Mouse (Mus musculus) heart, embryonic 13.5 days (tissue): ENCODE data around the gene Smpd3. TPM values are rescaled to one million over a fixed set of nuclear protein-coding genes. Genes with fewer than 3 reads are reported as not detected.

Experiments
- ATAC-seq: fragments of 200-750 bp; cut with Nextera tagmentation; 2 replicates; pipeline ENCODE4 v1.8.0; 2017; ENCODE audit warnings: moderate TSS enrichment; ENCODE audit not compliant: insufficient number of reproducible peaks, low FRiP score, low TSS enrichment; ENCODE audit errors: extremely low read depth
- H3K27ac ChIP-seq: fragments of 300-500 bp; sonication (generic); replicated peaks from 2 replicates; pipeline ENCODE4 v1.5.1; 2015; ENCODE audit warnings: moderate library complexity, mild to moderate bottlenecking, inconsistent platforms
- H3K27me3 ChIP-seq: fragments of 300-500 bp; sonication (generic); replicated peaks from 2 replicates; pipeline ENCODE4 v1.6.1; 2015; ENCODE audit warnings: mild to moderate bottlenecking, inconsistent platforms
- H3K36me3 ChIP-seq: fragments of 300-500 bp; sonication (generic); 2 replicates; pipeline ENCODE4 v1.6.1; 2015; ENCODE audit warnings: mild to moderate bottlenecking, inconsistent platforms
- H3K4me1 ChIP-seq: fragments of 300-500 bp; sonication (generic); 2 replicates; pipeline ENCODE4 v1.6.1; 2015; ENCODE audit warnings: inconsistent platforms
- H3K4me2 ChIP-seq: fragments of 300-500 bp; sonication (generic); 2 replicates; pipeline ENCODE4 v1.6.1; 2015; ENCODE audit warnings: inconsistent platforms, mild to moderate bottlenecking, moderate library complexity
- H3K4me3 ChIP-seq: fragments of 300-500 bp; sonication (generic); 2 replicates; pipeline ENCODE4 v1.5.1; 2015; ENCODE audit warnings: moderate library complexity, mild to moderate bottlenecking, inconsistent platforms
- H3K9ac ChIP-seq: fragments of 300-500 bp; sonication (generic); 2 replicates; pipeline ENCODE4 v1.6.1; 2015; ENCODE audit warnings: inconsistent platforms, mild to moderate bottlenecking, moderate library complexity
- H3K9me3 ChIP-seq: fragments of 300-500 bp; sonication (generic); 2 replicates; pipeline ENCODE4 v1.6.1; 2016; ENCODE audit warnings: inconsistent platforms
- WGBS: fragments of 180-500 bp; shearing (Covaris S2); methylation state at CpG from one replicate; pipeline ENCODE4 v1.1.7; 2015; ENCODE audit warnings: mixed read lengths; 5-methylcytosine and 5-hydroxymethylcytosine counted together
- polyA plus RNA-seq: library from polyadenylated mRNA; unstranded; fragments of >200 nt; fragmentation: Nextera tagmentation; extraction: Ambion mirVana; gene quantifications from 2 replicates; pipeline ENCODE4 v1.2.1, GENCODE M21; 2015

The Smpd3 gene
- polyA plus RNA-seq, 1 experiment from 2014 or later = 2.0 TPM

DNA sequence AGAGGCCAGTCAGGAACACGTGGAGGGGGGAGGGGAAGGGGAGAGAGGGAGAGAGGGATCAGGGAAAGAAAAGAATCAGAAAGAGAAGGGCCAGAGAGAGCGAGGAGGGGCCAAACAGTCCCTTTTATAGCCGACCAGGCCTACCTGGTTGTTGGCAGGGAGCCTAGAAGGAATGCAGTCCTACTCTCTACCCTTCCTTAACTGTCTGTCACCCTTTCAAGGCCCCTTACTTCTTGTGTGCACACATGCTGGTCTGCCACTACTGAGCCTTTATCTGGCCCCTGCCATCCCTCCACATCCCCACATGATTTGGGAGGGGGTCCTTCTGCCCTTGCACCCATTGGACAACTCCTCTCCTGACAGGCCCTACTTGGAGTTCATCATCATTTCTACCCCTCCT, 49.1 kb downstream of the Smpd3 start:
- no peaks in the 10 kb centered on the region for H3K36me3 ChIP-seq
- H3K4me2 ChIP-seq = no peak overlapping the region
- H3K4me1 ChIP-seq = no peaks in the 10 kb centered on the region
- H3K9me3 ChIP-seq = no peaks in the 10 kb centered on the region
- no peak overlapping the region for H3K4me3 ChIP-seq
- no peak overlapping the region for H3K9ac ChIP-seq
- ATAC-seq = no peak
- WGBS = 38% methylated on average over 3 of the region's 3 CpGs
- no peak overlapping the region for H3K27ac ChIP-seq
- H3K27me3 ChIP-seq = no peaks in the 10 kb centered on the region

GRCm38 (mm10) chr8:106287445-106287844, 50.3 kb downstream of the Smpd3 start:
- Histone ChIP-seq H3K36me3 (no peaks in the 10 kb centered on the region), H3K9ac (no peak overlapping the region), H3K4me3 (no peak overlapping the region), H3K4me1 (no peaks in the 10 kb centered on the region), H3K4me2 (no peak overlapping the region), H3K9me3 (no peaks in the 10 kb centered on the region), H3K27ac (no peak overlapping the region), H3K27me3 (no peaks in the 10 kb centered on the region)
- WGBS = 38% methylated on average over 2 of the region's 2 CpGs
- no peak for ATAC-seq

GRCm38 (mm10) chr8:106280844-106281243, 56.9 kb downstream of the Smpd3 start:
- peaks cover 6% of the 10 kb centered on the region; the same call in 1 of the 2 replicates for H3K27me3 ChIP-seq
- WGBS = 42% methylated on average over 4 of the region's 4 CpGs
- H3K9ac ChIP-seq = no peak overlapping the region
- H3K4me2 ChIP-seq = no peak overlapping the region
- no peak for ATAC-seq
- H3K4me3 ChIP-seq = no peak overlapping the region
- no peaks in the 10 kb centered on the region for H3K36me3 ChIP-seq
- H3K4me1 ChIP-seq = peaks cover 22% of the 10 kb centered on the region
- no peak overlapping the region for H3K27ac ChIP-seq
- no peaks in the 10 kb centered on the region for H3K9me3 ChIP-seq

DNA sequence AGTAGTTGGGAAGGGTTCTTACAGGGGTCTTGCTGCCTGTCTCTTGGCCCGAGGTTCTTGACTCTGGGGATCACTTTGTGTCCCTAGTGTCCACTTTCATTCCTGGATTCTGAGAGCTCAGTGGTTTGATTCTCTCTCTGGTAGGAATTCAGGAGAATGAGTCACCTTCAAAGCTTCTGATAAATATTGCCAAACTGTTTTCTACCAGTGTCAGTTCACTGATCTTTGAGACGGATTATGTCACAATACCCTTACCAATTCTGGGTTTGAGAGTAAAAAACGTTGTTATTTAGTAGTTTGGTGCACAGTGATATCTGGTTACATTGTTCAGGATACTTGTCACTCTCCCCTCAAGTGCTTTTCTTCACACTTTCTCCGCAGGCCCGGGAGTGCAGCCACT, 57.6 kb downstream of the Smpd3 start:
- H3K4me2 ChIP-seq = no peak overlapping the region
- no peaks in the 10 kb centered on the region for H3K9me3 ChIP-seq
- peaks cover 6% of the 10 kb centered on the region; the same call in 1 of the 2 replicates for H3K27me3 ChIP-seq
- no peak overlapping the region for H3K9ac ChIP-seq
- 27% methylated on average over 5 of the region's 5 CpGs for WGBS
- no peak overlapping the region for H3K4me3 ChIP-seq
- H3K4me1 ChIP-seq = peaks cover 22% of the 10 kb centered on the region
- no peak for ATAC-seq
- 0 out of 2 replicates have a peak overlapping the region, but pooled peaks have one; percentile 9 for H3K27ac ChIP-seq
- H3K36me3 ChIP-seq = no peaks in the 10 kb centered on the region

- H3K4me2 ChIP-seq = no peak overlapping the region
- H3K27me3 ChIP-seq = peaks cover 6% of the 10 kb centered on the region; the same call in 1 of the 2 replicates
- no peak for ATAC-seq
- WGBS = 70% methylated on average over 11 of the region's 11 CpGs
- H3K9me3 ChIP-seq = no peaks in the 10 kb centered on the region
- H3K4me3 ChIP-seq = no peak overlapping the region
- H3K27ac ChIP-seq = no peak overlapping the region
- H3K9ac ChIP-seq = no peak overlapping the region
- peaks cover 22% of the 10 kb centered on the region for H3K4me1 ChIP-seq
- no peaks in the 10 kb centered on the region for H3K36me3 ChIP-seq
Measured at GRCm38 (mm10) chr8:106278367-106279042, 59.3 kb downstream of the Smpd3 start.

DNA sequence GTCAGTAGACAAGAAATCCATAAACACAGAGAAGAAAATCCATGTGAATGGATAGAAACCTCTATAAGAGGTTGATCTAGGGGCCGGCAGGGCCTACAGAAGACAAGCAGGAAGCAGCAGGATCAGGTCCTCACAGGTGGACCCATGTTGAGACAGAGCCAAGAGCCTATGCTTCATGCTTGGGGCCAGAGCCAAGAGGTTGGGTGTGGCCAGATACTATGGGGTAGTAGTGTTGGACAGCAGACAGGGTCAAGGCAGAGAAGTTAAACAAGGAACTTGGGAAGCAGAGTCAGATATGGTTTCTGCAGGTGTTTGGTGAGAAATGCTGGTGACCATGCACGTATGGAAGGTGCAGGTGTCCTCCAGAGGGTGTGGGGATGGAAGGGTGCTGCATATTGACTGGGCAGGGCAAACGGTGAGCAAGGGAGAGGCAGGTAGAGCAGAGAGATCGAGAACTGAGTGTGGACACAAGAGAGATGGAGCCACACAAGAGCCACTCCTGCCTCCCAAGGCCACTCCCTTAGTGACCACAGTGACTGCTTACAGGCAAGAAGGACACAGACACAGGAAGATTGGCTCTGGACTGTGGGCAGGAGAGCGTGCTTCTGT, 61.0 kb downstream of the Smpd3 start:
- no peak for ATAC-seq

DNA sequence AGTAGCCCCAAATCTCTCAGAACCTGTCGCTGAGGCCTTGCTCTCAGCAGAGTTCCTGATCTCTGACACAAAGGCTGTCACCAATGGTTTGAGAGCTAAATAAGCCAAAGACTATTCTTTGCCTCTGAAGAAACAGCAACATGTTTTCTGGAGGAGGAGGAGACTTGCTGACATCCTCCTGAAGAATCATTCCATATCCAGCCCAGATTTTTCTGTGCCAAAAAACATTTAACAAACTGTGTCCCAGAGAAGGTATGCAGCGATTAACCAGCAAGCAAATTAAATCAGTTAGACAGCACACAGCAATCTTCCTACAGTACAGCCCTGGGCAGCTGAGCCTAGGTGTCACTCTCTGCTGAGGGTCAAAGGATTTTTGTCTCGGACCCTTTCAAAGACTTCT, 64.3 kb downstream of the Smpd3 start:
- Histone ChIP-seq H3K27ac (no peak overlapping the region), H3K9ac (no peak overlapping the region), H3K9me3 (no peaks in the 10 kb centered on the region), H3K4me2 (no peak overlapping the region), H3K27me3 (peaks cover under 1% of the 10 kb centered on the region; the same call in 1 of the 2 replicates), H3K4me1 (peaks cover 49% of the 10 kb centered on the region), H3K36me3 (no peaks in the 10 kb centered on the region), H3K4me3 (no peak overlapping the region)
- 76% methylated on average over 3 of the region's 3 CpGs for WGBS
- ATAC-seq = no peak

More for the DNA sequence above, 61.0 kb downstream of the Smpd3 start:
- no peak overlapping the region for H3K4me2 ChIP-seq
- H3K9me3 ChIP-seq = no peaks in the 10 kb centered on the region
- no peaks in the 10 kb centered on the region for H3K36me3 ChIP-seq
- WGBS = 78% methylated on average over 5 of the region's 5 CpGs
- peaks cover 38% of the 10 kb centered on the region for H3K4me1 ChIP-seq
- no peak overlapping the region for H3K4me3 ChIP-seq
- no peak overlapping the region for H3K9ac ChIP-seq
- peaks cover 6% of the 10 kb centered on the region; the same call in 1 of the 2 replicates for H3K27me3 ChIP-seq
- no peak overlapping the region for H3K27ac ChIP-seq

- H3K27ac ChIP-seq = peak overlapping the region; percentile 84
- no peak for ATAC-seq
- H3K36me3 ChIP-seq = no peaks in the 10 kb centered on the region
- WGBS = 27% methylated on average over 4 of the region's 4 CpGs
- no peaks in the 10 kb centered on the region; the same call in 1 of the 2 replicates for H3K27me3 ChIP-seq
- peak overlapping the region; percentile 20 for H3K4me2 ChIP-seq
- H3K9ac ChIP-seq = peak overlapping the region; percentile 45; the same call in 1 of the 2 replicates
- H3K4me1 ChIP-seq = peaks cover 49% of the 10 kb centered on the region
- H3K9me3 ChIP-seq = no peaks in the 10 kb centered on the region
- no peak overlapping the region for H3K4me3 ChIP-seq
Measured at GRCm38 (mm10) chr8:106271378-106271777, 66.4 kb downstream of the Smpd3 start.

DNA sequence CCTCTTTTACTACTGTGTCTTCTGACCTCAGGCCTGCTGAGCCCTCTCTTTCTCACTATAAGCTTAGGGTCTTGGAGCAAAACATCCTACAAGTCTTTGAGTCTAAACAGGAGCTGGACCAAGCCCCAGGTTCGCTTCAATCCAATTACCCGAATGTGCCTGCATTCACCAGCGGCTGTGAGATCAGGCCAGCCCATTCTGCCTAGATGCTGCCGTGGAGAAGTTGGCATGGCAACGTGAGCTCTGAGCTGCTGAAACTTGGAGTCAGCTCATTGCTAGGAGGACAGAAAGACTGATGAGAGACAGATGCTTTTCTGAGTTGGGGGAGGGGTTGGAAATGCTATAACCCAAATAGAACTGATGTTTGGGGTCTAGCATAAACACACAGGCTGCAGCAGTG, 67.0 kb downstream of the Smpd3 start:
- WGBS = 32% methylated on average over 5 of the region's 5 CpGs
- H3K36me3 ChIP-seq = no peaks in the 10 kb centered on the region
- no peak for ATAC-seq
- H3K27me3 ChIP-seq = no peaks in the 10 kb centered on the region; the same call in 1 of the 2 replicates
- peaks cover 49% of the 10 kb centered on the region for H3K4me1 ChIP-seq
- H3K4me2 ChIP-seq = no peak overlapping the region
- peak overlapping the region; percentile 84 for H3K27ac ChIP-seq
- no peak overlapping the region for H3K4me3 ChIP-seq
- H3K9ac ChIP-seq = peak overlapping the region; percentile 38
- no peaks in the 10 kb centered on the region for H3K9me3 ChIP-seq

DNA sequence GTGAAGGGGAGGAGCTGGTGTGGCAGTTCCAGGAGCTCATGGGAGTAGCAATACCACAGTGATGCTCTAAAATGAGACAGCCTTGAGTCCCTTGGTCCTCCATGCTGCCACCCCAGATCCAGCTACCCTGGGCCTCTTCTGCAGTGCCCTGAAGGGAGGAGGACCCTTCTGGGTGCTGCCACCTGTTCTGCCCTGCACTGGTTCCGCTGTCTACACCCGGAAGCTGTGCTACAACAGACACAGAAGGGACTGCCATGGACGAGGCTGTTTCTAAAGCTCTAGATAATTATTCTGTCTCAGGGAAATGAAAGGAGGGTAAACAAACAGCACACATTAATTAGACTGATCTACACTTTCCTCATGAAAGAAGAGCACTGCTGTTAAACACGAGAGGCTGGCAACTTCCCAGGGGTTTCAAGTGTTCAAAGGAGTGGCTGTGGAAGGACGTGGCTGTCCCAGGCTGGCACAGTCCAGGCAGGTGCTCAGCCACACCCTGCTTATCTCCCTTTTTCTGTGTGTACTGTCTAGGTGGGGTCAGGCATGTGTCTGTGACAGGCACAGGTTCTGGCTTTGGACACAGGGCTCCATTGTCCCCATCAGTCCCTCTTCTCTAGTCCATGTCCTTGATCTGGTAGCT, 69.0 kb downstream of the Smpd3 start:
- Histone ChIP-seq H3K9ac (no peak overlapping the region; the same call in 1 of the 2 replicates), H3K27me3 (no peaks in the 10 kb centered on the region; the same call in 1 of the 2 replicates), H3K4me3 (no peak overlapping the region), H3K4me1 (peaks cover 49% of the 10 kb centered on the region), H3K27ac (no peak overlapping the region), H3K9me3 (no peaks in the 10 kb centered on the region), H3K36me3 (no peaks in the 10 kb centered on the region), H3K4me2 (no peak overlapping the region)
- ATAC-seq = no peak
- 57% methylated on average over 5 of the region's 5 CpGs for WGBS

DNA sequence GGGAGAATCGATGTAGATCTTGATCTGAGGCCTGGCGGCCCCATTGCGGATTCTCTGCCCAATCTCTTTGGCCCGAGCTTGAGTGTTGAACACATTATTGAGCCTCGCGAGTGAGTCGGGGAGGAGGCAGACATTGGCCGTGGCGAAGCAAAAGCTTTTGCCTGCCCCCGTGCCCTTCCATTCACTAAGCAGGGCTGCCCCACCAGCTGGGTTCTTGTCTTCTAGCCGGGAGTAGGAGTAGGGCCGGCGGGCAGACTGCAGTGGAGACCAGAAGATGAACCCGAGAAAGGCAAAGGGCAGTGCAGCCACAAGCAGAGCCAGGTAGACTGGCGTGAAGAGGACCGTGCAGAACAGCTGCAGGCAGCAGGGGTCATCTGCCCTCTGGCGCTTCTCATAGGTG, 72.4 kb downstream of the Smpd3 start:
- Histone ChIP-seq H3K4me1 (peaks cover 39% of the 10 kb centered on the region), H3K9me3 (no peaks in the 10 kb centered on the region), H3K4me3 (no peak overlapping the region), H3K4me2 (no peak overlapping the region), H3K36me3 (no peaks in the 10 kb centered on the region), H3K27ac (no peak overlapping the region), H3K9ac (no peak overlapping the region), H3K27me3 (no peaks in the 10 kb centered on the region; the same call in 1 of the 2 replicates)
- no peak for ATAC-seq
- 85% methylated on average over 17 of the region's 17 CpGs for WGBS
